Mouse (Mus musculus) retina, adult 2 months (tissue): ENCODE data around the gene Znrf3.

Experiments used
- DNase-seq: peaks from one replicate; pipeline ENCODE4 v3.0.0-alpha.2; 2012; ENCODE audit warnings: low read depth, low spot score

The Znrf3 gene

DNA sequence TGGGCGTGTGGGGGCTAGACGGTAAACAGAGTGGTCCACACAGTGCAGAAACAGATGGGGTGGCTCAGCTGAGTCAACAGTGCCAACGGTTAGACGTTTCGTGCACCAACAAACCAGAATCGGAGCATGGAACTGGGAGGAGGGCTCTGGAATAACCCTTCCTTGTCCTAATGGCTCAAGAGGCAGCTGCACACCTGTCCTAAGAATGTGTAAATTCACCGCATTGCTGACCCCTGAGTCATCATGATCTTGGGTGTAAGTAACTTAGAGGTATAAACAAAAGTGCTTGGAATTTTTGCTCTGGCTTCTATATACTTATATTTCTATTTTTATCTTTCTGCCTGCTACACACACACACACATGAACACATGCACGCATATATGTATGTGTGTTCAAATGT is 202.5 kb downstream of the Znrf3 start:
- no peak for DNase-seq

DNA sequence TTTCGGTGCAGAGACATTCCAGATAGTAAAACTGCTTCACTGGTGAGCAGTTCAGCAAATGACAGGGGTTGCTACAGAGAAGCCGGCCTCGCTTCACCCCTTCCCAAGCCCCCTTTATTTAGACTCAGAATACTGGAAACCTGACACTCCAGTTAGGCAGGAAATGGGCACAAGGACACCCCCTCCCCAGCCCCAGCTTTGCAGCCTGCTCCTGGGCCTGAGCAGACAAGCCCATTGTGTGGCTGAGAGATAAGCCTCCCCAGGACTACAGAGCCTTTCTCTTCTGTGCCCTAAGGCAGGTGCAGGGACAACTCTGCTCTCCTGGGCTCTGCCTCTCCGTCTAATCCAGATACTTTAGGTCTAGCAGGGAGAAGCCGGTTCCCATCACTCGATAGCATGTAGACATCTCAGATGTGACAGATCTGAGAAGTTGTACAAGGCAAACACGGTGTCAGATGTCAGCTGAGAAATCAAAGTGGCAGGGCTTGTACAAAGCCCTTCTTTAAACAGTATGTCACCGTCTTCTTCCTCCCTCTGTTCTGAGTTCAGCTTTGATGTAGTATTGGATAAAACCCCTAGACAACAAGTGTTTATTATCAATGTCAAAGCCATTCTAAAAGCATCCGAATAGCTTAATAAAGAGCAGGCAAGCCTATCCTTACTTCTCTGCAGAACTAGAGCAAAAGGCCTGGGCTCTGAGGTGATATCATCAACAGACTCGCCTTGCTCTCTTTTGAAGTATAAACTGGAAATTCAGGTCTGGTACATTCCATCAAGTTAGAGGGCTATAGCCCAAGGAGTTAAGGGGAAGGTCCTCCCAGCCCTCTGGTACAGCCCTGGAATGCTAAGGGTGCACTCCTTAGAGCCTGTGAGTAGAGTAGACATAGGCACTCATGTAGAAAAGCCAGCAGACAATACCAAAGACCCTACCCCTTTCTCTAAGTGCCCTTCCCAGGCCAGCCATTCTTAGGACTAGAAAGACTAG is 204.6 kb downstream of the Znrf3 start:
- no peak for DNase-seq
